Mouse (Mus musculus) E14TG2a.4 (cell line): ENCODE data around the gene Opa3.

Source experiments
- H3K27me3 ChIP-seq: 2 replicates; pipeline ENCODE4 v1.6.1; 2014; ENCODE audit warnings: low read length, control low read depth; ENCODE audit not compliant: insufficient read depth
- H3K36me3 ChIP-seq: 2 replicates; pipeline ENCODE4 v1.6.1; 2014; ENCODE audit warnings: low read length, control low read depth; ENCODE audit not compliant: insufficient read depth
- H3K4me1 ChIP-seq: replicated peaks from 2 replicates; pipeline ENCODE4 v1.6.1; 2014; ENCODE audit warnings: low read depth, low read length, control low read depth
- H3K4me3 ChIP-seq: replicated peaks from 2 replicates; pipeline ENCODE4 v1.5.1; 2014; ENCODE audit warnings: mild to moderate bottlenecking, low read length
- H3K9me3 ChIP-seq: 2 replicates; pipeline ENCODE4 v1.6.1; 2014; ENCODE audit warnings: low read length, control low read depth
- CTCF ChIP-seq: conservative IDR thresholded peaks from 2 replicates; pipeline ENCODE4 v1.5.1; 2014; ENCODE audit warnings: low read length
- NANOG ChIP-seq: IDR thresholded peaks from 2 replicates; pipeline ENCODE4 v1.6.1; 2014; ENCODE audit warnings: borderline replicate concordance, low read length, mixed read lengths
- POU5F1 ChIP-seq: IDR thresholded peaks from 2 replicates; pipeline ENCODE4 v1.6.1; 2014; ENCODE audit warnings: low read length, borderline replicate concordance

Gene Opa3

DNA sequence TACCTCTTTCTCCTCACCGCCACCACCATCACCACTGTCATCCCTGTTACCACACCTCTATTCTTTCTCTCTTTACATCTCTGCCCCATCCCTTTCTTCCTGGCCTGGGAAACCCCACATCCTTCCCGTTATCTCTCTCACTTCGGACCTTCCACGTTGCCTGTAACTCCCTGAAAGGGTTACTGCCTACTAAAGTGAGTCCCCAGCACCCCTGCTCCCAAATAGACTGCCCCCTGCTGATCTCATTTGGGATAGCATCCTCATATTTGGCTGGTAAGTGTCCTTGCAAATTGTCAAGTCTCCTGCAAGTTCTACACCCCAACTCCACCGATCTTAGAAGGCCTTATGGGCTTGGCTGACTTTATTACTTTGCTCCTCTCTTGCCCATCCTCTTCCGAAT, 31.5 kb upstream of the Opa3 start:
- Histone ChIP-seq H3K4me1 (peaks cover 53% of the 10 kb centered on the region), H3K27me3 (no peaks in the 10 kb centered on the region), H3K4me3 (no peak overlapping the region), H3K9me3 (no peaks in the 10 kb centered on the region), H3K36me3 (peaks cover 50% of the 10 kb centered on the region)
- TF ChIP-seq POU5F1 (no peak), CTCF (peak; percentile 89), NANOG (no peak)

DNA sequence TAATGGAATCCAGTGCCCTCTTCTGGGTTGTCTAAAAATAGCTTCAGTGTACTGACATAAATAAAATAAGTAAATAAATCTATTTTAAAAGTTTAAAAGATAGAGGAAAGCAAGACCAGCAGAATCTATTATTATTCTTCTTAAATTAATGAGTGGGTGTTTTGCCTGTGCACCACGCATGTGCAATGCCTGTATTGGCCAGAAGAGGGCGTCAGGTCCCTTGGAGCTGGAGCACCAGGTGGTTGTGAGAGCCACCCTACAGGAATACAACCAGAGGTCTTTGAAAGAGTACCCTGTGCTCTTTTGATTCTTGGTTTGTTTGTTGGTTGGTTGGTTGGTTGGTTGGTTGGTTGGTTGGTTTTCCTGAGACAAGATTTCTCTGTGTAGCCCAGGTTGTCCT, 30.1 kb upstream of the Opa3 start:
- peaks cover 66% of the 10 kb centered on the region for H3K4me1 ChIP-seq
- H3K9me3 ChIP-seq: no peaks in the 10 kb centered on the region
- H3K36me3 ChIP-seq: peaks cover 39% of the 10 kb centered on the region
- no peaks in the 10 kb centered on the region for H3K27me3 ChIP-seq
- H3K4me3 ChIP-seq: no peak overlapping the region
- TF ChIP-seq CTCF (peak; percentile 99), NANOG (no peak)

DNA sequence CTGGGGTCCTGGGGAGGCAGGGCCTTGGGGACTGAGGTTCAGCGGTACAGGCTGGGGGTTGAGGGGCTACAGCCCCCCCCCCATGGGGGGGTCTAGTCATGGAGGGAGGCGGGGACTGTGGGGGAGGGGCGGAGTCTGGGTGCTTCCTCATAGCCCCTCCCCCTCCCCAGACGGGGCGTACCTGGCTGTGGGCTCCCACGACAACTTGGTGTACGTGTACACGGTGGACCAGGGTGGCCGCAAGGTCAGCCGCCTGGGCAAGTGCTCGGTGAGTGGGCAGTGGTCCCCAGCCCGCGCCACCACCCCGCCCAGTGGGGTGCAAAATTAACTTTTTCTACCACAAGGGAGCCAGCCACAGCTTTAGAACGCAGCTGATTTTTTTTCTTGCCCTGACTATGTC, 26.5 kb upstream of the Opa3 start:
- peaks cover 69% of the 10 kb centered on the region for H3K4me1 ChIP-seq
- H3K9me3 ChIP-seq: no peaks in the 10 kb centered on the region
- H3K4me3 ChIP-seq: peak overlapping the region; percentile 67
- H3K27me3 ChIP-seq: no peaks in the 10 kb centered on the region
- peaks cover 46% of the 10 kb centered on the region for H3K36me3 ChIP-seq
- TF ChIP-seq NANOG (no peak), POU5F1 (no peak), CTCF (no peak)

DNA sequence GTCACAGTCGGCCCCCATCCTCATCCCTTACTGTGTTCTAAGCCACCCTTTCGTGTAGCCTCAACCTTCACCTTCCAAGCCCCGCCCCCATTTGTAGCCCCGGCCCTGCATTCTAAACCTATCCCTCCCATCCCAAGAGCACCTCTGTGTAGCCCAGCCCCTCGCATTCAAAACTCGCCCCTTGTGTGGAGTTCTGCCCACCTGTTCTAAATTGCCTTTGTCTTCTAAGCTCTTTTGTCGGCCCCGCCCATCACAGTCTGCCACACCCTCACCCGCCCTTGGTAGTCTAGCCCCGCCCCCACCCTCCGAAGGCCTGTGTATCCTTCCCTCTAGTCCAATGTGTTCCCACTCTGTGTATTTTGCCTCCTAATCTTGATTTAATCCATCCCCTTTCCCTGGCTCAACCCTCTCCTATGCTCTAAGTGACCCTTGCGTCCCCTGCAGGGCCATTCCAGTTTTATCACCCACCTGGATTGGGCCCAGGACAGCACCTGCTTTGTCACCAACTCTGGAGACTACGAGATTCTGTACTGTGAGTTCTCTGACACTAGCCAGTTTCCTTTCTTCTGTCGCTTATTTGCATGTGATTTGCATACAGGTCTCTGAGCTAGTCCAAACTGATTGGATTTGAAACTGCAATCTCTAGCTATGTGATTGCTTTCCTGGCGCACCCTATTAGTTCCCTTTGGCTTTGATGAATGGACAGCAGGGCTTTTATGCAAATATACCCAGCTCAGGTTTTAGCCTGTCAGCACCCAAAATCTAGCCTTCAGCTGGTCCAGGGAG, 25.9 kb upstream of the Opa3 start:
- TF ChIP-seq NANOG (no peak), CTCF (no peak), POU5F1 (no peak)
- Histone ChIP-seq H3K27me3 (no peaks in the 10 kb centered on the region), H3K4me3 (peak overlapping the region; percentile 67), H3K36me3 (peaks cover 43% of the 10 kb centered on the region), H3K4me1 (peaks cover 63% of the 10 kb centered on the region), H3K9me3 (no peaks in the 10 kb centered on the region)

DNA sequence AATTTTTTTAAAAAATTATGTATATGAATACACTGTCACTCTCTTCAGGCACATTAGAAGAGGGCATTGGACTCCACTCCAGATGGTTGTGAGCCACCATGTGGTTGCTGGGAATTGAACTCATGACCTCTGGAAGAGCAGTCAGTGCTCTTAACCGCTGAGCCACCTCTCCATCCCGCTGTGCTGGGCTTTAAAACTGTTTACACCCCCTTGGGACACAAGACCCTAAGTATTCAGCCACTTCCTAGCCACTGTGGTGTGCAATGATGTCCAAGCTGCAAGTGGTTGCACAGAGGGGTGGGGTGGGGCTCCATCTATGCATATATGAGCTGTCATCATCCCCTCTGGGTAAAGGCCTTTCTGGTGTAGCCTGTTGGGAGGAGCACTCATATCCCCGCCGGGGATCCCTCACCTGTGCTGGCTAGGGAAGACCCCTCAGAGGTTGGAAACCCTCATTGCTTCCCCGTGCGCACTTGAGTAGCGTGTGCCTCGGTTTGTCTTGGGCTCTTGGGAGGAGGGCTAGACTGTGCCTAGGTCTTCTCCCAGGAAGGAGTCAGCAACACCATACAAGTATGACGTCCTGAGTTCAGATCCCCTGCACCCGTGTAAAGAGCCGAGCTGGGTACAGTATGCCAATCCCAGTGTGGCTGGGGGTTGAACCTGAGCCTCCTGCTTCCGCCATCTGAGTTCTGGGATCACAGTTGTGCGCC, 19.8 kb upstream of the Opa3 start:
- Histone ChIP-seq H3K27me3 (peaks cover 6% of the 10 kb centered on the region; the same call in 1 of the 2 replicates), H3K9me3 (peaks cover 10% of the 10 kb centered on the region), H3K36me3 (peaks cover 25% of the 10 kb centered on the region), H3K4me1 (peaks cover 65% of the 10 kb centered on the region), H3K4me3 (0 out of 2 replicates have a peak overlapping the region, but pooled peaks have one; percentile 20)
- TF ChIP-seq CTCF (no peak), POU5F1 (no peak), NANOG (no peak)

DNA sequence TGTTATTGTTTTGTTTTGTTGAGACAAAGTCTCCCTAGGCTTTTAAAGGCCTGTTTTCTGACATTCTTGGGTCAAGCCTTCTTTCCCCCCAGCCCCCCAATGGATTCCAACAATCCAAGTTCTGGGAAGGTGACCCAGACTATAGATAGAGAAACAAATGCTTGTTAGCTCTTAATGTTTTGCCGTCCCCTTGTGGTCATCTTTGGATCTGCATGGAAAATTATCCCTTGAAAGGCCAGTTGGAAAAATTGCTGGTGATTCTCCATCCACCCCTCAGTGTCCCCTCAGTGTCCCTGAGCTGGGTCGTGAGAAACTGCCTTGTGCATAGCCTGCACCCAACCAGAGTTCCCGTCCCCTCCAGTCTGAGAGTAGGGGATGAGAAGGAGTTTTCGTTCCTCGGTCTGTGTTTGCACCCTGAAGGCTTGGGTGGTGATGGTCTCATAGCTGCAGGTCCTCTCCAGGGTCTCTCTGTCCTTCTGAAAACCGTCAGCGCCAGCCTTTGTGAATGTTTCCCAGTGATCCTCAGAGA, 19.1 kb upstream of the Opa3 start:
- peaks cover 7% of the 10 kb centered on the region; the same call in 1 of the 2 replicates for H3K27me3 ChIP-seq
- H3K36me3 ChIP-seq: peaks cover 21% of the 10 kb centered on the region
- peaks cover 10% of the 10 kb centered on the region for H3K9me3 ChIP-seq
- H3K4me1 ChIP-seq: peaks cover 66% of the 10 kb centered on the region
- TF ChIP-seq CTCF (peak; percentile 99), POU5F1 (no peak)
- no peak overlapping the region for H3K4me3 ChIP-seq

DNA sequence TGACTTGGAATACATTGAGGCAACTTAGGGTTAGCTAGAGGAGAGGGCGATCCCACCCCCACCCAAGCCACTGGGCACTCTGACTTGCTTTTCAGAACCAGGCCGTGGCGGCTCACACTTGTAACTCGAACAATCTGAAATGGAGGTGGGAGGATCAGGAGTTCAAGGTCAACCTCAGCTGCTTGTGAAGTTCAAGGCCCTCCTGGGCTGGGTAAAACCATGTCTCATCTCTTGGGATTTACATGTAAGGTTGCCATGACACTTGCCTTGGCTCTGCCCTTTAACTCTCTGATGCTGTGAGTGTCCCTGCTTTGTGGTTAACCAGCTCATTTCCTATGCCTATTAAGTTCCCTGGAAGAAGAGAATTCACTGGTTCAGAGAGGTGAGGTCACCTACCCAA, 18.6 kb upstream of the Opa3 start:
- no peak for TF ChIP-seq NANOG
- TF ChIP-seq CTCF: no peak
- TF ChIP-seq POU5F1: no peak
- peaks cover 66% of the 10 kb centered on the region for H3K4me1 ChIP-seq
- peaks cover 10% of the 10 kb centered on the region for H3K9me3 ChIP-seq
- H3K27me3 ChIP-seq: peaks cover 7% of the 10 kb centered on the region; the same call in 1 of the 2 replicates
- peaks cover 16% of the 10 kb centered on the region for H3K36me3 ChIP-seq
- H3K4me3 ChIP-seq: no peak overlapping the region

DNA sequence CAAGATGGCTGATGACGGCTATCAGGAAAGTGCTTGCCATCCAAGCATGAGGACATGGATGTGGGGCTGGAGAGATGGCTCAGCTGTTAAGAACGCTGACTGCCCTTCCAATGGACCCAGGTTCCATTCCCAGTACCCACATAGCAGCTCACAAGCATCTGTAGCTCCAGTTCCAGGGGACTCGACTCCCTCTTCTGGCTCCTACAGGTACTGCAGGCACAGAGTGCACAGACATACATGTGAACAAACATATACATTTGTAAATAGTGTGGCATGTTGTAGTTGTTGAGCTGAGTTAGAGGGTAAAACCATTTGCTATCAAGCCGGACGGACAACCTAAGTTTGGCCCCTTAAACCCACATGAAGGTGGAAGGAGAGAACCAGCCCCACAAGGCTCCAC, 18.1 kb upstream of the Opa3 start:
- peaks cover 10% of the 10 kb centered on the region for H3K9me3 ChIP-seq
- peaks cover 67% of the 10 kb centered on the region for H3K4me1 ChIP-seq
- H3K27me3 ChIP-seq: peaks cover 7% of the 10 kb centered on the region; the same call in 1 of the 2 replicates
- H3K36me3 ChIP-seq: peaks cover 11% of the 10 kb centered on the region
- no peak overlapping the region for H3K4me3 ChIP-seq
- TF ChIP-seq CTCF (peak; percentile 69), POU5F1 (no peak), NANOG (no peak)
